Mouse (Mus musculus) frontal cortex, postnatal 10 days (tissue): ENCODE results near the gene Adam26b.
"Not testable (repeated sequence)": the region's sequence is repeated elsewhere in the genome, so short reads cannot be mapped to it uniquely, and the experiment has no call there.

Experiments
- DNase-seq, 2 experiments: peaks; one replicate each; pipeline ENCODE4 v3.0.0; 2022; ENCODE audit warnings: low spot score in 2 of 2, mixed read lengths in 1 of 2

The Adam26b gene

GRCm38 (mm10) chr8:43528006-43528405 lies at the start of gene Adam26b:
Gene Adam26b (minus strand): TSS chr8:43528106.
- DNase-seq, result not testable (repeated sequence)

- not testable (repeated sequence) for DNase-seq
Observed at GRCm38 (mm10) chr8:43576607-43577006, 48.7 kb upstream of the Adam26b start, which contains the start of gene Adam26a. Gene Adam26a (minus strand): TSS chr8:43576707.
